Mouse (Mus musculus): Measurements from ENCODE around the gene Magi3. TPM values are rescaled to one million over a fixed set of nuclear protein-coding genes. Genes with fewer than 3 reads are reported as not detected.

Magi3 gene
- total and polyA plus RNA-seq, 2 experiments, result 5.0 to 17.7 TPM

DNA sequence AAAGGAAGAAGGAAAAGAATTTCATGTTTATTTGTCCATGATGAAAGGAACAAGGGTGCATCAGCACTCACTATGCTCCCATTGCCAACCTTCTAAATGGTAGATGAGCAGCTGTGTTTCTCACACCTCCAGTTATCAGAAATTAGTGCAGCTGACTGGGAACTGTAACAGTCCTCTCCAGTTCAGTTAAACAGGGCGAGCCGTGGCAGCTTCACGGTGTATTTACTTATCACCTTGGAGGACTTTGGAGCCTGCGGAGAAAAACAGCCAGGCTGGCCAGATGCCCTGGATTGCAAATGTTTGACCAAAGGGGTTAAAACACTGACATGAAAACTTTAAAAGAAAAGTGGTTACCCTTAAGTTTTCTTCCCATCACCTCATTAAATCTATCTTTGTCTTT is 77.8 kb downstream of the Magi3 start:
- DNase-seq (ENCODE audit: extremely low read depth, low read depth, low spot score), result peak; percentile 94
- H3K4me3 ChIP-seq (ENCODE audit: insufficient read depth, low read depth, low read length), result no peak overlapping the region
- peaks cover 13% of the 10 kb centered on the region for H3K4me1 ChIP-seq (ENCODE audit: control insufficient read depth, insufficient read depth, low read length)
- TF ChIP-seq POLR2A (IDR thresholded peaks at IDR 0.05; ENCODE audit: extremely low read depth, insufficient read depth, low read length), result no peak
- no peak for TF ChIP-seq CTCF (IDR thresholded peaks at IDR 0.05; ENCODE audit: low read depth, low read length)
- H3K36me3 ChIP-seq (ENCODE audit: control insufficient read depth, insufficient read depth, low read length), result no peaks in the 10 kb centered on the region
- no peaks in the 10 kb centered on the region for H3K27me3 ChIP-seq (ENCODE audit: control insufficient read depth, insufficient read depth, low read length)
- peaks cover 16% of the 10 kb centered on the region for H3K79me2 ChIP-seq (ENCODE audit: control insufficient read depth, insufficient read depth, low read length)
- no peak overlapping the region for H3K9ac ChIP-seq (ENCODE audit: low read depth, low read length)
- WGBS, result 15% methylated on average over 4 of the region's 4 CpGs
- peak overlapping the region; percentile 77 for H3K27ac ChIP-seq (replicated peaks; ENCODE audit: insufficient read depth, low read depth, low read length)

DNA sequence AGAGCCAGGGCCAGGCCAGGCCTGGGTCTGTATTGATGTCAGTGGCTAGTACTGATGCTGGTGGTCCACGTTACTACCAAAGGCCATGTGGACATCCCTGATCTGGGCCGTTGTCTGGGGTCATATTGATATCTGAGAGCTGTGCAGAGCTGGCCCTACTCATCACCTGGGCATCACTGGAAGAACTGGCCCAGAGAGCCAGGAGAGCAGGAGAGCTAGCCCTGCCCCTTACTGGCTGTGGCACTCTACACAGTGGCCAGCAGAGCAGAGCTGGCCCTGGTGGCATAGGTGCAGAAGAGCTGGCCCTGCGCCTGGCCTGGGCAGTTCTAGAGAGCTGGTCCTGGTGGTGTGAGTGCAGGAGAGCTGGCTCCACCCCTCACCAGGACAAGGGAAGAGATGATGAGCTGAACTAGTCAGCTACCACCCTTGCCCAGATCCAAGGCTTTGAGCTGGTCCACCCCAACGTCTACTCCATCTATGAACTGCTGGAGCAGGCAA is 81.2 kb downstream of the Magi3 start:
- TF ChIP-seq CTCF (IDR thresholded peaks at IDR 0.05; ENCODE audit: low read depth, low read length), result peak; percentile 41
- TF ChIP-seq POLR2A (IDR thresholded peaks at IDR 0.05; ENCODE audit: extremely low read depth, insufficient read depth, low read length), result no peak
- peaks cover 14% of the 10 kb centered on the region for H3K79me2 ChIP-seq (ENCODE audit: control insufficient read depth, insufficient read depth, low read length)
- H3K27me3 ChIP-seq (ENCODE audit: control insufficient read depth, insufficient read depth, low read length), result no peaks in the 10 kb centered on the region
- H3K4me3 ChIP-seq (ENCODE audit: insufficient read depth, low read depth, low read length), result no peak overlapping the region
- no peak overlapping the region for H3K9ac ChIP-seq (ENCODE audit: low read depth, low read length)
- peak; percentile 72 for DNase-seq (ENCODE audit: extremely low read depth, low read depth, low spot score)
- H3K36me3 ChIP-seq (ENCODE audit: control insufficient read depth, insufficient read depth, low read length), result no peaks in the 10 kb centered on the region
- peaks cover 13% of the 10 kb centered on the region for H3K4me1 ChIP-seq (ENCODE audit: control insufficient read depth, insufficient read depth, low read length)
- no peak overlapping the region for H3K27ac ChIP-seq (replicated peaks; ENCODE audit: insufficient read depth, low read depth, low read length)
- 64% methylated on average over 4 of the region's 4 CpGs for WGBS

DNA sequence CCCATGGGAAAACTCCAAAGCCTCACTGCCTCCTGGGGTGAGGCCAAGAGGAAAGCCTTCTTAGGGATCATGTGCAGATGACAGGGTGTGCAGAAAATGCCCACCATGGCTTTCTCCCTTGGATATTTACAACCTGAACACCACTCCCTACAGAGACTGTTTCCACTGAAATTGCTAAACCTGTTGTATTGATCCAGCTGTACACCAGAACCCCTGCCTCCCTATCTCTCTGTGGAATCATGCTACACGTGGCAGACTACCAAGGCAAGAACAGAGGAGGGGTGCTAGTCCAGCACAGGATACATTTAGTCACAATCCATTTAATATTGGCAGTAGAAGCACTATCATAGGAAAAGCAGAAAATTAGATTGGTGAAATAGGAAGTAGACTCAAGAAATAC is 94.5 kb downstream of the Magi3 start:
- no peak overlapping the region for H3K27ac ChIP-seq (replicated peaks; ENCODE audit: insufficient read depth, low read depth, low read length)
- no peaks in the 10 kb centered on the region for H3K4me1 ChIP-seq (ENCODE audit: control insufficient read depth, insufficient read depth, low read length)
- H3K79me2 ChIP-seq (ENCODE audit: control insufficient read depth, insufficient read depth, low read length), result peaks cover 9% of the 10 kb centered on the region; the same call in 1 of the 2 replicates
- 6% methylated on average over 1 of the region's 1 CpGs for WGBS
- H3K36me3 ChIP-seq (ENCODE audit: control insufficient read depth, insufficient read depth, low read length), result no peaks in the 10 kb centered on the region
- H3K9ac ChIP-seq (ENCODE audit: low read depth, low read length), result no peak overlapping the region
- no peak for DNase-seq (ENCODE audit: extremely low read depth, low read depth, low spot score)
- no peak for TF ChIP-seq CTCF (IDR thresholded peaks at IDR 0.05; ENCODE audit: low read depth, low read length)
- TF ChIP-seq POLR2A (IDR thresholded peaks at IDR 0.05; ENCODE audit: extremely low read depth, insufficient read depth, low read length), result no peak
- no peaks in the 10 kb centered on the region for H3K27me3 ChIP-seq (ENCODE audit: control insufficient read depth, insufficient read depth, low read length)
- H3K4me3 ChIP-seq (ENCODE audit: insufficient read depth, low read depth, low read length), result no peak overlapping the region

DNA sequence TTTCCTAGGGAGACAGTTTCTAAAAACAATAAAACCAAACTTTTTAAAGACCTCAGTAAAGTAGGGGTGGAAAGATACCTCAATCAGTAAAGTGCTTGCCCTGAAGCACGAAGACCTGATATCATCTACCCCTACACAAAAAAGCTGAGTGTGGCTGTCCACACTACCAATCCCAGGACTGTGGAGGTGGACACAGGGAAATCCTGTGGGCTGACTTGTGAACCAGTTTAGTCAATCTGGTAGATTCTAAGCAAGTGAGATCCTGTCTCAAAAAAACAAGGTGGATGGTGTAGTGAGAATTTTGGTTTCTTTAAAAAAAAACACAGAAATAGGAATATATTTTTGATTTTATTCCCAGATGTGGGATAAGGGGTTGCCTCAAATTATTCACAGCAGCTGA is 96.3 kb downstream of the Magi3 start:
- Histone ChIP-seq H3K9ac (ENCODE audit: low read depth, low read length) (no peak overlapping the region), H3K79me2 (ENCODE audit: control insufficient read depth, insufficient read depth, low read length) (peaks cover 3% of the 10 kb centered on the region; the same call in 1 of the 2 replicates), H3K27ac (replicated peaks; ENCODE audit: insufficient read depth, low read depth, low read length) (no peak overlapping the region), H3K4me1 (ENCODE audit: control insufficient read depth, insufficient read depth, low read length) (no peaks in the 10 kb centered on the region), H3K4me3 (ENCODE audit: insufficient read depth, low read depth, low read length) (no peak overlapping the region), H3K27me3 (ENCODE audit: control insufficient read depth, insufficient read depth, low read length) (no peaks in the 10 kb centered on the region), H3K36me3 (ENCODE audit: control insufficient read depth, insufficient read depth, low read length) (no peaks in the 10 kb centered on the region)
- WGBS, result 90% methylated on average over 1 of the region's 1 CpGs
- TF ChIP-seq CTCF (IDR thresholded peaks at IDR 0.05; ENCODE audit: low read depth, low read length) (no peak), POLR2A (IDR thresholded peaks at IDR 0.05; ENCODE audit: extremely low read depth, insufficient read depth, low read length) (no peak)
- no peak for DNase-seq (ENCODE audit: extremely low read depth, low read depth, low spot score)

DNA sequence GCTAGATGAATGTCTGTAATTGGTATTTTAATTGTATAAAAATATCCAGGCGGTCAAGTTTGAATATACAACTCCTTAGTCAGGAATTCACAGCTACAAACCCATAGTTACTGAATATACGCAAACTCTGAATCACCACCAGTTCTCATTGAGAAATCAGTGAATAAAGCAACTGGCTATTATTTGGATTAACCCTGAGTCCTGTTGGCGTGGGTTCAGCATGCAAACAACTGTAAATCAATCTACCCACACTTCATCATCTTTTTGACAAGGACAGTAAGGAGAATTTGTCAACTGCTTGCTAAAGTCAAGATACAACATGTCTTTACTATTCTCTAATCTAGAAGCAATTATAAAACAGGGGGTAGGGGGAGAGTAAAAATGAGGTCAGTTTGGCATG is 110.7 kb downstream of the Magi3 start:
- H3K9ac ChIP-seq (ENCODE audit: low read depth, low read length), result no peak overlapping the region
- H3K27ac ChIP-seq (replicated peaks; ENCODE audit: insufficient read depth, low read depth, low read length), result no peak overlapping the region
- peak; percentile 80 for DNase-seq (ENCODE audit: extremely low read depth, low read depth, low spot score)
- H3K27me3 ChIP-seq (ENCODE audit: control insufficient read depth, insufficient read depth, low read length), result no peaks in the 10 kb centered on the region
- no peak for TF ChIP-seq POLR2A (IDR thresholded peaks at IDR 0.05; ENCODE audit: extremely low read depth, insufficient read depth, low read length)
- no peak for TF ChIP-seq CTCF (IDR thresholded peaks at IDR 0.05; ENCODE audit: low read depth, low read length)
- 30% methylated on average over 3 of the region's 3 CpGs for WGBS
- H3K4me1 ChIP-seq (ENCODE audit: control insufficient read depth, insufficient read depth, low read length), result no peaks in the 10 kb centered on the region
- no peaks in the 10 kb centered on the region; the same call in 1 of the 2 replicates for H3K79me2 ChIP-seq (ENCODE audit: control insufficient read depth, insufficient read depth, low read length)
- no peak overlapping the region for H3K4me3 ChIP-seq (ENCODE audit: insufficient read depth, low read depth, low read length)
- H3K36me3 ChIP-seq (ENCODE audit: control insufficient read depth, insufficient read depth, low read length), result no peaks in the 10 kb centered on the region

DNA sequence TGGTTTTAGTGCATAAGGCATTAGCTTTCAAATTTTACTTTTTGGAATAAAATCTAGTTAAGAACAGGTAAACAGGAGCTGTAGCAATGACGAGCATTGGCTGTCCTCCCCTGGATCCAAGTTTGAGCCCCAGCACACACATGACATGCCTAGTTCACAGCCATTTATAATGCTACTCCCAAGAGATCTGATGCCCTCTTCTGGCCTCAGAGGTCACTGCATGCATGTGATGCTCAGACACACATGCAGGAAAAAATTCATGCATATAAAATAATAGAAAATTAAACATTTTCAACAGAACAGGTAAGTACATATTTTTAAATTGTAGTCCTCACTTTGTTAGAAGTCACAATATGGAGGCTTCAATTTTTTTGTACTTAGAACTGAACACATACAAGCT is 115.2 kb downstream of the Magi3 start:
- H3K4me1 ChIP-seq (ENCODE audit: control insufficient read depth, insufficient read depth, low read length), result no peaks in the 10 kb centered on the region; the same call in 1 of the 2 replicates
- no peaks in the 10 kb centered on the region for H3K36me3 ChIP-seq (ENCODE audit: control insufficient read depth, insufficient read depth, low read length)
- no peaks in the 10 kb centered on the region; the same call in 1 of the 2 replicates for H3K79me2 ChIP-seq (ENCODE audit: control insufficient read depth, insufficient read depth, low read length)
- TF ChIP-seq CTCF (IDR thresholded peaks at IDR 0.05; ENCODE audit: low read depth, low read length) (peak; percentile 64; the same call in 1 of the 2 replicates), POLR2A (IDR thresholded peaks at IDR 0.05; ENCODE audit: extremely low read depth, insufficient read depth, low read length) (no peak)
- H3K9ac ChIP-seq (ENCODE audit: low read depth, low read length), result no peak overlapping the region
- H3K4me3 ChIP-seq (ENCODE audit: insufficient read depth, low read depth, low read length), result no peak overlapping the region
- no peak overlapping the region for H3K27ac ChIP-seq (replicated peaks; ENCODE audit: insufficient read depth, low read depth, low read length)
- 59% methylated on average over 1 of the region's 1 CpGs for WGBS
- H3K27me3 ChIP-seq (ENCODE audit: control insufficient read depth, insufficient read depth, low read length), result no peaks in the 10 kb centered on the region
- peak; percentile 34 for DNase-seq (ENCODE audit: extremely low read depth, low read depth, low spot score)

All from liver, adult 2 months (tissue).